Mouse (Mus musculus): ENCODE measurements around the gene Fchsd2. TPM values are rescaled to one million over a fixed set of nuclear protein-coding genes. Genes with fewer than 3 reads are reported as not detected.
A peak's percentile ranks its signal among the peaks of the same experiment; 100 is the strongest.

The Fchsd2 gene
- polyA plus RNA-seq, 1 experiment = 53.0 TPM

- TF ChIP-seq CTCF (IDR thresholded peaks at IDR 0.05; ENCODE audit: low read depth, low read length) = no peak
- Histone ChIP-seq H3K4me3 (ENCODE audit: insufficient read depth, low read length) (peak overlapping the region; percentile 18; the same call in 1 of the 2 replicates), H3K27ac (ENCODE audit: insufficient read depth, low read depth, low read length) (peak overlapping the region; percentile 90), H3K4me1 (ENCODE audit: control insufficient read depth, insufficient read depth, low read length) (peaks cover 27% of the 10 kb centered on the region)
These were observed 32.2 kb upstream of the Fchsd2 start for GRCm38 (mm10) chr7:101060476-101060875.

- TF ChIP-seq CTCF (IDR thresholded peaks at IDR 0.05; ENCODE audit: low read depth, low read length) (peak; percentile 93), POLR2A (IDR thresholded peaks at IDR 0.05; ENCODE audit: borderline replicate concordance, low read depth, low read length) (no peak)
- H3K27ac ChIP-seq (ENCODE audit: insufficient read depth, low read depth, low read length) = peak overlapping the region; percentile 82
- no peak overlapping the region for H3K4me3 ChIP-seq (ENCODE audit: insufficient read depth, low read length)
- H3K4me1 ChIP-seq (ENCODE audit: control insufficient read depth, insufficient read depth, low read length) = peaks cover 33% of the 10 kb centered on the region
These were observed 31.3 kb upstream of the Fchsd2 start for GRCm38 (mm10) chr7:101061381-101061780.

- Histone ChIP-seq H3K4me3 (ENCODE audit: insufficient read depth, low read length) (no peak overlapping the region), H3K4me1 (ENCODE audit: control insufficient read depth, insufficient read depth, low read length) (peaks cover 42% of the 10 kb centered on the region), H3K27ac (ENCODE audit: insufficient read depth, low read depth, low read length) (no peak overlapping the region)
- no peak for TF ChIP-seq CTCF (IDR thresholded peaks at IDR 0.05; ENCODE audit: low read depth, low read length)
- no peak for TF ChIP-seq POLR2A (IDR thresholded peaks at IDR 0.05; ENCODE audit: borderline replicate concordance, low read depth, low read length)
These were observed 30.4 kb upstream of the Fchsd2 start for GRCm38 (mm10) chr7:101062246-101062645.

- Histone ChIP-seq H3K27ac (ENCODE audit: insufficient read depth, low read depth, low read length) (no peak overlapping the region), H3K4me3 (ENCODE audit: insufficient read depth, low read length) (no peak overlapping the region), H3K4me1 (ENCODE audit: control insufficient read depth, insufficient read depth, low read length) (peaks cover 41% of the 10 kb centered on the region)
- no peak for TF ChIP-seq CTCF (IDR thresholded peaks at IDR 0.05; ENCODE audit: low read depth, low read length)
- no peak for TF ChIP-seq POLR2A (IDR thresholded peaks at IDR 0.05; ENCODE audit: borderline replicate concordance, low read depth, low read length)
These were observed 29.1 kb upstream of the Fchsd2 start for GRCm38 (mm10) chr7:101063523-101063922.

- Histone ChIP-seq H3K4me1 (ENCODE audit: control insufficient read depth, insufficient read depth, low read length) (peaks cover 38% of the 10 kb centered on the region), H3K4me3 (ENCODE audit: insufficient read depth, low read length) (no peak overlapping the region), H3K27ac (ENCODE audit: insufficient read depth, low read depth, low read length) (no peak overlapping the region)
- TF ChIP-seq CTCF (IDR thresholded peaks at IDR 0.05; ENCODE audit: low read depth, low read length) = no peak
These were observed 27.7 kb upstream of the Fchsd2 start for GRCm38 (mm10) chr7:101064697-101065688.

- no peak overlapping the region for H3K4me3 ChIP-seq (ENCODE audit: insufficient read depth, low read length)
- TF ChIP-seq CTCF (IDR thresholded peaks at IDR 0.05; ENCODE audit: low read depth, low read length) = no peak
- TF ChIP-seq POLR2A (IDR thresholded peaks at IDR 0.05; ENCODE audit: borderline replicate concordance, low read depth, low read length) = no peak
- peak overlapping the region; percentile 52 for H3K27ac ChIP-seq (ENCODE audit: insufficient read depth, low read depth, low read length)
- peaks cover 39% of the 10 kb centered on the region for H3K4me1 ChIP-seq (ENCODE audit: control insufficient read depth, insufficient read depth, low read length)
These were observed 26.7 kb upstream of the Fchsd2 start for GRCm38 (mm10) chr7:101066009-101066408.

- Histone ChIP-seq H3K4me1 (ENCODE audit: control insufficient read depth, insufficient read depth, low read length) (peaks cover 36% of the 10 kb centered on the region), H3K4me3 (ENCODE audit: insufficient read depth, low read length) (no peak overlapping the region), H3K27ac (ENCODE audit: insufficient read depth, low read depth, low read length) (peak overlapping the region; percentile 52)
- TF ChIP-seq POLR2A (IDR thresholded peaks at IDR 0.05; ENCODE audit: borderline replicate concordance, low read depth, low read length) = no peak
- TF ChIP-seq CTCF (IDR thresholded peaks at IDR 0.05; ENCODE audit: low read depth, low read length) = no peak
These were observed 25.9 kb upstream of the Fchsd2 start for GRCm38 (mm10) chr7:101066650-101067346.

GRCm38 (mm10) chr7:101067521-101067920, 25.1 kb upstream of the Fchsd2 start:
- H3K4me3 ChIP-seq (ENCODE audit: insufficient read depth, low read length) = no peak overlapping the region
- no peak overlapping the region for H3K27ac ChIP-seq (ENCODE audit: insufficient read depth, low read depth, low read length)
- TF ChIP-seq POLR2A (IDR thresholded peaks at IDR 0.05; ENCODE audit: borderline replicate concordance, low read depth, low read length) (no peak), CTCF (IDR thresholded peaks at IDR 0.05; ENCODE audit: low read depth, low read length) (no peak)
- H3K4me1 ChIP-seq (ENCODE audit: control insufficient read depth, insufficient read depth, low read length) = peaks cover 39% of the 10 kb centered on the region

GRCm38 (mm10) chr7:101069271-101069670, 23.4 kb upstream of the Fchsd2 start:
- H3K27ac ChIP-seq (ENCODE audit: insufficient read depth, low read depth, low read length) = no peak overlapping the region

GRCm38 (mm10) chr7:101070406-101070805, 22.3 kb upstream of the Fchsd2 start:
- peak overlapping the region; percentile 86 for H3K27ac ChIP-seq (ENCODE audit: insufficient read depth, low read depth, low read length)
- no peak for TF ChIP-seq POLR2A (IDR thresholded peaks at IDR 0.05; ENCODE audit: borderline replicate concordance, low read depth, low read length)
- TF ChIP-seq CTCF (IDR thresholded peaks at IDR 0.05; ENCODE audit: low read depth, low read length) = no peak
- peaks cover 65% of the 10 kb centered on the region for H3K4me1 ChIP-seq (ENCODE audit: control insufficient read depth, insufficient read depth, low read length)
- no peak overlapping the region for H3K4me3 ChIP-seq (ENCODE audit: insufficient read depth, low read length)

More at GRCm38 (mm10) chr7:101069271-101069670, 23.4 kb upstream of the Fchsd2 start:
- TF ChIP-seq POLR2A (IDR thresholded peaks at IDR 0.05; ENCODE audit: borderline replicate concordance, low read depth, low read length) (no peak), CTCF (IDR thresholded peaks at IDR 0.05; ENCODE audit: low read depth, low read length) (no peak)
- H3K4me1 ChIP-seq (ENCODE audit: control insufficient read depth, insufficient read depth, low read length) = peaks cover 54% of the 10 kb centered on the region
- no peak overlapping the region for H3K4me3 ChIP-seq (ENCODE audit: insufficient read depth, low read length)

Data from bone marrow macrophage, adult 2 months (primary cell).